Mouse (Mus musculus) frontal cortex, postnatal 14 days (tissue): ENCODE results near the gene Gm10260.

Source experiments
- DNase-seq, 2 experiments: peaks; one replicate each; pipeline ENCODE4 v3.0.0; 2022; ENCODE audit warnings: low spot score in 2 of 2

The Gm10260 gene

GRCm38 (mm10) chr13:97768803-97769202, 8.4 kb upstream of the Gm10260 start:
- no peak for DNase-seq

GRCm38 (mm10) chr13:97768046-97768682, 7.7 kb upstream of the Gm10260 start:
- DNase-seq, result no peak

GRCm38 (mm10) chr13:97766600-97766999, 6.2 kb upstream of the Gm10260 start:
- no peak for DNase-seq

- no peak for DNase-seq
These were observed 5.5 kb upstream of the Gm10260 start for GRCm38 (mm10) chr13:97765913-97766312.

GRCm38 (mm10) chr13:97764067-97764466, 3.6 kb upstream of the Gm10260 start:
- no peak for DNase-seq

GRCm38 (mm10) chr13:97763436-97763835, 3.0 kb upstream of the Gm10260 start:
- no peak for DNase-seq

- no peak for DNase-seq
These were observed 1.7 kb upstream of the Gm10260 start for GRCm38 (mm10) chr13:97762121-97762520.

GRCm38 (mm10) chr13:97757033-97757432, 3.4 kb downstream of the Gm10260 start:
- DNase-seq, result peak; percentile 39 to 47

GRCm38 (mm10) chr13:97756091-97756490, 4.3 kb downstream of the Gm10260 start:
- no peak for DNase-seq

- DNase-seq, result no peak
These were observed 9.5 kb downstream of the Gm10260 start for GRCm38 (mm10) chr13:97750851-97751381.

- no peak for DNase-seq
These were observed 13.2 kb downstream of the Gm10260 start for GRCm38 (mm10) chr13:97747037-97747860.

- DNase-seq, result no peak
These were observed 15.8 kb downstream of the Gm10260 start for GRCm38 (mm10) chr13:97744669-97745068.

GRCm38 (mm10) chr13:97744036-97744435, 16.4 kb downstream of the Gm10260 start:
- no peak for DNase-seq

- DNase-seq, result no peak
These were observed 17.0 kb downstream of the Gm10260 start for GRCm38 (mm10) chr13:97743229-97743988.

- no peak for DNase-seq
These were observed 24.5 kb downstream of the Gm10260 start for GRCm38 (mm10) chr13:97735931-97736330.

- DNase-seq, result no peak
These were observed 25.7 kb downstream of the Gm10260 start for GRCm38 (mm10) chr13:97734760-97735159.

- DNase-seq, result no peak
These were observed 35.1 kb downstream of the Gm10260 start for GRCm38 (mm10) chr13:97725160-97725825.

- DNase-seq, result no peak
These were observed 35.9 kb downstream of the Gm10260 start for GRCm38 (mm10) chr13:97724551-97724950.

- no peak for DNase-seq
These were observed 47.7 kb downstream of the Gm10260 start for GRCm38 (mm10) chr13:97712506-97713275.

- no peak for DNase-seq
These were observed 48.9 kb downstream of the Gm10260 start for GRCm38 (mm10) chr13:97711510-97711909.
